Mouse (Mus musculus): ENCODE measurements around the gene Ostc. TPM values are rescaled to one million over a fixed set of nuclear protein-coding genes. Genes with fewer than 3 reads are reported as not detected.

Ostc gene
- polyA plus RNA-seq, 1 experiment from 2014 or later: 244 TPM

- Histone ChIP-seq H3K27me3 (ENCODE audit: control insufficient read depth, insufficient read depth, low read length) (no peaks in the 10 kb centered on the region), H3K9me3 (ENCODE audit: control insufficient read depth, low read length) (no peaks in the 10 kb centered on the region), H3K36me3 (ENCODE audit: control insufficient read depth, insufficient read depth, low read length) (no peaks in the 10 kb centered on the region), H3K4me2 (ENCODE audit: low read length) (no peak overlapping the region), H3K27ac (replicated peaks in 1 of 2; ENCODE audit: control insufficient read depth in 1 of 2, insufficient read depth in 1 of 2, low read depth in 2 of 2, low read length in 2 of 2) (no peak overlapping the region), H3K4me1 (ENCODE audit: control insufficient read depth in 2 of 2, insufficient read depth in 2 of 2, low read length in 2 of 2) (peaks cover 7 to 8% of the 10 kb centered on the region in 2 experiments; a peak in 3 of 4 replicates), H3K9ac (ENCODE audit: low read length) (no peak overlapping the region), H3K4me3 (ENCODE audit: control insufficient read depth in 1 of 2, insufficient read depth in 1 of 2, low read depth in 1 of 2, low read length in 2 of 2) (no peak overlapping the region)
- WGBS: 87% methylated on average over 1 of the region's 1 CpGs
- no peak for ATAC-seq (ENCODE audit: insufficient number of reproducible peaks, insufficient read depth, low FRiP score, low read depth)
These were observed 22.2 kb downstream of the Ostc start for GRCm38 (mm10) chr3:130687051-130687450.

- Histone ChIP-seq H3K9ac (ENCODE audit: low read length) (no peak overlapping the region), H3K9me3 (ENCODE audit: control insufficient read depth, low read length) (no peaks in the 10 kb centered on the region), H3K4me2 (ENCODE audit: low read length) (no peak overlapping the region), H3K4me3 (ENCODE audit: control insufficient read depth in 1 of 2, insufficient read depth in 1 of 2, low read depth in 1 of 2, low read length in 2 of 2) (no peak overlapping the region), H3K36me3 (ENCODE audit: control insufficient read depth, insufficient read depth, low read length) (no peaks in the 10 kb centered on the region), H3K27ac (replicated peaks in 1 of 2; ENCODE audit: control insufficient read depth in 1 of 2, insufficient read depth in 1 of 2, low read depth in 2 of 2, low read length in 2 of 2) (no peak overlapping the region), H3K27me3 (ENCODE audit: control insufficient read depth, insufficient read depth, low read length) (no peaks in the 10 kb centered on the region), H3K4me1 (ENCODE audit: control insufficient read depth in 2 of 2, insufficient read depth in 2 of 2, low read length in 2 of 2) (no peaks in the 10 kb centered on the region; a peak in 1 of 4 replicates)
- 81% methylated on average over 8 of the region's 8 CpGs for WGBS
- no peak for ATAC-seq (ENCODE audit: insufficient number of reproducible peaks, insufficient read depth, low FRiP score, low read depth)
These were observed 24.3 kb downstream of the Ostc start for GRCm38 (mm10) chr3:130685014-130685366.

DNA sequence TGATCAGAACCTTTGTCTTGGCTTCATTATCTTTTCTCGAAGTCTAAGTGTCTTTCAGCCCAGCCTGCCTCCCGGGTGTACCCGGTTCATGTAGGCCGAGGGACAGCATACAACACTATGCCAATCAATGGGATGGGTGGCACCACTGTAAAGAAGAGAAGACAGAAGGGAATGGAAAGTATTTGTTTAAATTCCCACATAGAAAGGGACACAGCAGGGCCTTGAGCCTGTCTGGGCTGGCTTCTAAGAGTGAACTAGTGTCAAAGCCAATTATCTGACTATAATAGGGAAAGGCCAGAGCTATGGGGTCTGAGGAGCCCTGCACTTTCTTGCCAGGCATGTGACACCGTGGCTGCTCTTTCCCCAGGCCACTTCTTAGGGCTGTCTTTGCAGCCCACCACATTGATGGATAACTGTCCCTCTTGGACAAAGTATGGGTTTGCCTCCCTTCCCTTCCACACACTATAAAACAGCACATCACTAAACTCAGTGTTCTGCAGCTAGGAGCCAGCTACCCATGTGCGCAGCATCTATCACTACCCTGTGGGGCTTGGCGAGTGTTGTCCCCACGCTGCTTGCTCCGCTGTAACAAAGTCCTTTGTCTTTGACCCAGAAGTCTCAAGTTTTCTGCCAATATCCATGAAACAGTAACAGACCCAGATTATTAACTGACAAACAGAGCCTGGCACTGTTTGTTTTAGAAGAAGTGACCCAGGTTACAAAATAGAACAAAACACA, 24.8 kb downstream of the Ostc start:
- H3K27ac ChIP-seq (replicated peaks in 1 of 2; ENCODE audit: control insufficient read depth in 1 of 2, insufficient read depth in 1 of 2, low read depth in 2 of 2, low read length in 2 of 2): no peak overlapping the region
- H3K4me2 ChIP-seq (ENCODE audit: low read length): no peak overlapping the region
- H3K36me3 ChIP-seq (ENCODE audit: control insufficient read depth, insufficient read depth, low read length): no peaks in the 10 kb centered on the region
- H3K9me3 ChIP-seq (ENCODE audit: control insufficient read depth, low read length): no peaks in the 10 kb centered on the region
- 85% methylated on average over 9 of the region's 9 CpGs for WGBS
- no peak overlapping the region for H3K9ac ChIP-seq (ENCODE audit: low read length)
- no peak for ATAC-seq (ENCODE audit: insufficient number of reproducible peaks, insufficient read depth, low FRiP score, low read depth)
- H3K4me3 ChIP-seq (ENCODE audit: control insufficient read depth in 1 of 2, insufficient read depth in 1 of 2, low read depth in 1 of 2, low read length in 2 of 2): no peak overlapping the region
- H3K4me1 ChIP-seq (ENCODE audit: control insufficient read depth in 2 of 2, insufficient read depth in 2 of 2, low read length in 2 of 2): no peaks in the 10 kb centered on the region; a peak in 1 of 4 replicates
- H3K27me3 ChIP-seq (ENCODE audit: control insufficient read depth, insufficient read depth, low read length): no peaks in the 10 kb centered on the region

DNA sequence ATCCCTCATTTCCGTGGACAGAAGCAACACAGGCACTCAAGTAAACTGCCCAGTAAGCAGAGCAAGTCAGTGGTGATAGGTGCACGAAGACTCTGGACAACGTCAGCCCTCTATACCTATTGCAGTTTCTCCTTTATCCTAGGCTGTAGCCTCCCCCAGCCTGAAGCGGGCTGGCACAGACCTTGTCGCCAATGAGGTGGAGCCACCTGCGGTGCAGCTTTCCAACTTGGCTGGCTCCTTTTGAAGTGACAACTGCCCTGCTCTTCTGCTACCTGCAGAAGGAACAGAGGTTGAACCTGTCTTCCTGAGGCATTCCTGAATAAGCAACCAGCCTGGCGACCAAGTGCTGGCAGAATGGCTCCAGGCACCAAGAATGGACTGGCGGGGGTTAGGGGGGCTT, 25.4 kb downstream of the Ostc start:
- WGBS: 60% methylated on average over 8 of the region's 8 CpGs
- H3K27me3 ChIP-seq (ENCODE audit: control insufficient read depth, insufficient read depth, low read length): no peaks in the 10 kb centered on the region
- no peaks in the 10 kb centered on the region for H3K36me3 ChIP-seq (ENCODE audit: control insufficient read depth, insufficient read depth, low read length)
- no peak overlapping the region for H3K27ac ChIP-seq (replicated peaks in 1 of 2; ENCODE audit: control insufficient read depth in 1 of 2, insufficient read depth in 1 of 2, low read depth in 2 of 2, low read length in 2 of 2)
- no peak overlapping the region for H3K4me3 ChIP-seq (ENCODE audit: control insufficient read depth in 1 of 2, insufficient read depth in 1 of 2, low read depth in 1 of 2, low read length in 2 of 2)
- H3K4me2 ChIP-seq (ENCODE audit: low read length): no peak overlapping the region
- H3K9me3 ChIP-seq (ENCODE audit: control insufficient read depth, low read length): no peaks in the 10 kb centered on the region
- no peaks in the 10 kb centered on the region; a peak in 1 of 4 replicates for H3K4me1 ChIP-seq (ENCODE audit: control insufficient read depth in 2 of 2, insufficient read depth in 2 of 2, low read length in 2 of 2)
- no peak for ATAC-seq (ENCODE audit: insufficient number of reproducible peaks, insufficient read depth, low FRiP score, low read depth)
- H3K9ac ChIP-seq (ENCODE audit: low read length): no peak overlapping the region

- Histone ChIP-seq H3K4me3 (ENCODE audit: control insufficient read depth in 1 of 2, insufficient read depth in 1 of 2, low read depth in 1 of 2, low read length in 2 of 2) (no peak overlapping the region), H3K9ac (ENCODE audit: low read length) (no peak overlapping the region), H3K9me3 (ENCODE audit: control insufficient read depth, low read length) (no peaks in the 10 kb centered on the region), H3K27ac (replicated peaks in 1 of 2; ENCODE audit: control insufficient read depth in 1 of 2, insufficient read depth in 1 of 2, low read depth in 2 of 2, low read length in 2 of 2) (no peak overlapping the region), H3K27me3 (ENCODE audit: control insufficient read depth, insufficient read depth, low read length) (no peaks in the 10 kb centered on the region), H3K4me2 (ENCODE audit: low read length) (no peak overlapping the region), H3K4me1 (ENCODE audit: control insufficient read depth in 2 of 2, insufficient read depth in 2 of 2, low read length in 2 of 2) (no peaks in the 10 kb centered on the region; a peak in 1 of 4 replicates), H3K36me3 (ENCODE audit: control insufficient read depth, insufficient read depth, low read length) (no peaks in the 10 kb centered on the region)
- WGBS: 73% methylated on average over 9 of the region's 9 CpGs
- no peak for ATAC-seq (ENCODE audit: insufficient number of reproducible peaks, insufficient read depth, low FRiP score, low read depth)
These were observed 27.1 kb downstream of the Ostc start for GRCm38 (mm10) chr3:130682183-130682582.

DNA sequence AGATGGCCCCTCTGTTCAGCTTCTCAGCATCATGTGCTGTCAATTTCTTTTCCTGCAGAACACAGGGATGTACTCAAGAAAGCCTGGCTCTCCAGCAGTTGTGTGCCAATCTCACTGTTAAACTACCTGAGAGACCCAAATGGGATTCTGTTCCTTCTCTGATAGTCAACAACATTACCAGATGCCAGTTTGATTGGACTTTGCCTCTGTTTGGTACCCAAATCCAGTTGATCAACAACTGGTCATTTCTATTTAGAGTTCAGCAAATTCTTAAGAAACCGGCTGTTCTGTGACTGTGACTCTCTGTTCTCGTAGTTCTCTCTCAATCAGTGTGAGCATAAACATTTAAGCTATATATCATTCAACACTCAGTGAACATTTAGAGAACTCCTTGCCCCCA, 28.0 kb downstream of the Ostc start:
- no peak overlapping the region for H3K9ac ChIP-seq (ENCODE audit: low read length)
- 85% methylated on average over 2 of the region's 2 CpGs for WGBS
- ATAC-seq (ENCODE audit: insufficient number of reproducible peaks, insufficient read depth, low FRiP score, low read depth): no peak

GRCm38 (mm10) chr3:130677671-130678460, 31.4 kb downstream of the Ostc start:
- no peak overlapping the region for H3K27ac ChIP-seq (replicated peaks in 1 of 2; ENCODE audit: control insufficient read depth in 1 of 2, insufficient read depth in 1 of 2, low read depth in 2 of 2, low read length in 2 of 2)
- H3K4me1 ChIP-seq (ENCODE audit: control insufficient read depth in 2 of 2, insufficient read depth in 2 of 2, low read length in 2 of 2): no peaks in the 10 kb centered on the region; a peak in 1 of 4 replicates
- 89% methylated on average over 19 of the region's 19 CpGs for WGBS
- no peak overlapping the region for H3K4me3 ChIP-seq (ENCODE audit: control insufficient read depth in 1 of 2, insufficient read depth in 1 of 2, low read depth in 1 of 2, low read length in 2 of 2)
- no peaks in the 10 kb centered on the region for H3K27me3 ChIP-seq (ENCODE audit: control insufficient read depth, insufficient read depth, low read length)
- H3K9ac ChIP-seq (ENCODE audit: low read length): no peak overlapping the region
- no peaks in the 10 kb centered on the region for H3K36me3 ChIP-seq (ENCODE audit: control insufficient read depth, insufficient read depth, low read length)
- no peak overlapping the region for H3K4me2 ChIP-seq (ENCODE audit: low read length)
- no peaks in the 10 kb centered on the region for H3K9me3 ChIP-seq (ENCODE audit: control insufficient read depth, low read length)
- no peak for ATAC-seq (ENCODE audit: insufficient number of reproducible peaks, insufficient read depth, low FRiP score, low read depth)

More for the DNA sequence above, 28.0 kb downstream of the Ostc start:
- Histone ChIP-seq H3K27ac (replicated peaks in 1 of 2; ENCODE audit: control insufficient read depth in 1 of 2, insufficient read depth in 1 of 2, low read depth in 2 of 2, low read length in 2 of 2) (no peak overlapping the region), H3K4me2 (ENCODE audit: low read length) (no peak overlapping the region), H3K36me3 (ENCODE audit: control insufficient read depth, insufficient read depth, low read length) (no peaks in the 10 kb centered on the region), H3K4me1 (ENCODE audit: control insufficient read depth in 2 of 2, insufficient read depth in 2 of 2, low read length in 2 of 2) (no peaks in the 10 kb centered on the region; a peak in 1 of 4 replicates), H3K9me3 (ENCODE audit: control insufficient read depth, low read length) (no peaks in the 10 kb centered on the region), H3K27me3 (ENCODE audit: control insufficient read depth, insufficient read depth, low read length) (no peaks in the 10 kb centered on the region), H3K4me3 (ENCODE audit: control insufficient read depth in 1 of 2, insufficient read depth in 1 of 2, low read depth in 1 of 2, low read length in 2 of 2) (no peak overlapping the region)
